Mouse (Mus musculus) thymus, postnatal 4 days (tissue): ENCODE results near the gene Spata2.

Experiments
- DNase-seq: peaks from one replicate; pipeline ENCODE4 v3.0.0; 2021

The Spata2 gene

DNA sequence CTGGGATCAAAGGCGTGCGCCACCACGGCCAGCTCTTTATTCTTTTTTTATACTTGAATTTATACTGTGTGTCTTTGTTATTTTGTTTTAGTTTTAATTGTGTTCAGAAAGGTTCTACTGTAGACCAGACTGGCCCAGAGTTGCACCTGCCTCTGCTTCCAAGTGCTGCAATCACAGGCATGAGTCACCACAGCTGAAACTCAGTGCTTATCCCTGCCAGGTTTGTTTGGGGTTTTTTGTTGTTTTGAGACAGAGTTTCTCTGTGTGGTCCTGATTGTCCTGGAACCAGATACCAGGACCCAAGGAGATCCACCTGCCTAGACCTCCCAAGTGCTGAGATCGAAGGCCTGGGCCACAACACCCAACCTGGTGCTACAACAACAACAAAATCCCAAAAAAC is 15.9 kb upstream of the Spata2 start:
- DNase-seq = no peak

DNA sequence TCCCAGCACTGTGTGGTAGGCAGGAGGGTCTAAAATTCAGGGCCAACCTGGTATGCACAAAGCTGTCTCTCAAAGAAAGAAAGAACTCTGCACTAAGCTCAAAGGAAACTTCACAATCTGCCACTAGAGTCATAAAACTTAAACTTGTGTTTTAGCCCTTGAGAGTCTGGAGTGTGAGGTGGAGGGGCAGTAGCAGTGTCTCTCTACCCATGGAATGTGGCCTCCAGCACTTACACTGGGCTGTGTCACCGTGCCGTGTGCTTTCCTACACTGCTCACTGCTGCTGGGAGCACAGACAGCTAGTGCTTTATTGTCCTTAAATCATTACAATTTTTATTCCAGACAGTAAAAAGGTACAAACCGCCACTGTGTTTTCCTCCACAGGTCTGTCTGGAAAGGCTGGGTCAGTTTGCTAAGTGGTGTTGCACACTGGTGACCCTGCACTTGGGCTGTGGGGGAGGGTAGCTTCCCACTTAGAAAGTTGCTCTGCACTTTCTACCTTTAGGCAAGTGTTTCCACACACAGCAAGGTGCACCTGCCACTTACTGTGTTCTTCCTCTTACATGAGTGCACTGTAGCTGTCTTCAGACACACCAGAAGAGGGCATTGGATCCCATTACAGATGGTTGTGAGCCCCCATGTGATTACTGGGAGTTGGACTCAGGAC is 15.2 kb upstream of the Spata2 start:
- DNase-seq = no peak

DNA sequence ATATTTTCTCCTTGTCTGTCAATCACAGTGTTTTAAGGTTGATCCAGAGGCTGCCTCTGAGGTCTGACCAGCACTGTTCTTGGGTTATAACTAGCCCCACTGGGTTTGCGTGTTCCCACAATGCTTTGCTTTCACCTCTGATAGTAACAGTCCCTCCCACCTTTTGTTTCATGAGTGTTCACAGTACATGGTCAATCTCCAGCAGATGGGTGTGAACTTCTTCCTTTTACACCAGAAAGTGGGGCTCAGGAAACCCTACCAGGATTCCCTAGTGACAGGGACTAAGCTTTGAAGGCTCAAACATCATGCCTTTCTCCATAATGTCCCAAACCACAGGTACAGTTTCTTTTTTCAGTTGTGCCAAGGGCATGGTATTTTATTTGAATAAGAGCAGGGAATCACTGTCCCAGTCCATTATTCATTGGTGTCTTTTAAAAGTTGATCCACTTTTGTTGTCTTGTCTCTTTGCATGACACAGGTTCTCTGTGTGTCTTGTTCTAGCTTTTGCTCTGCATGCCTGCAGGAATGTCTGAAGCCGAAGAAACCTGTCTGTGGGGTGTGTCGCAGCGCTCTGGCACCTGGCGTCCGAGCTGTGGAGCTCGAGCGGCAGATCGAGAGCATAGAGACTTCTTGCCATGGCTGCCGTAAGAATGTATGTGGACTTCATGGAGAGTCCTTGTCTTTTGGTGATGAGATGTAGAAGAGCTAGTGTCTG is 14.0 kb upstream of the Spata2 start:
- no peak for DNase-seq

GRCm38 (mm10) chr2:167505127-167505526 is 12.4 kb upstream of the Spata2 start:
- peak; percentile 36 for DNase-seq

- DNase-seq = peak; percentile 80
These were observed 11.2 kb upstream of the Spata2 start for GRCm38 (mm10) chr2:167503896-167504349.

DNA sequence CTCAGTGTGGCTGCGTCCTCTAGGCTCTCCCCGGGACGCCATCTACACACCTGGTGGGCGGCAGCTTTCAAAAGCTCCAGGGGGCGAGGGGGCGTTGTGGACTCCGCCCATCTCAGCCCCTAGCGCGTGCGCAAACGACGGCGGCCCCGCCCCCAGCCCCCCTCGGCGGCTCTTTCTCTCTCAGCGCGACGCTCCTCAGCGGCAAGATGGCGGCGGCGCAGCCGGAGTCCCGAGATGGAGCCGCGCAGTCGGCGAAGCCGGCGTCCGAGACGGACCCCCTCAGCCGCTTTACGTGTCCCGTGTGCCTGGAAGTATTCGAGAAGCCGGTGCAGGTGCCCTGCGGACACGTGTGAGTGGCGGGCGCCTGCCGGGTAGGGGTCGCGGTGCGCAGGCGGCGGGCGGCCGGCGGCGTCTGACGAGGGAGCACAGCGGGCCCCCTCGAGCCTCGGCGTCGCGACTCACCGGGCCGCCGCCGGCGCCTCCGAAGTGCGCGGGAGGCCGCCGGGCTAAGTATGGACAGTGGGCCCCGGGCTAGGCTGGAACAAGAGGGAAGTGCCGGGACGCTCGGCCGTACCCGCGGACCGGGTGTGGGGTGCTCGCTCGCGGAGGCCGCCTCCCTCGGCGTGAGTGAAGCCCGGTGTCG is 10.7 kb upstream of the Spata2 start:
- peak; percentile 98 for DNase-seq

DNA sequence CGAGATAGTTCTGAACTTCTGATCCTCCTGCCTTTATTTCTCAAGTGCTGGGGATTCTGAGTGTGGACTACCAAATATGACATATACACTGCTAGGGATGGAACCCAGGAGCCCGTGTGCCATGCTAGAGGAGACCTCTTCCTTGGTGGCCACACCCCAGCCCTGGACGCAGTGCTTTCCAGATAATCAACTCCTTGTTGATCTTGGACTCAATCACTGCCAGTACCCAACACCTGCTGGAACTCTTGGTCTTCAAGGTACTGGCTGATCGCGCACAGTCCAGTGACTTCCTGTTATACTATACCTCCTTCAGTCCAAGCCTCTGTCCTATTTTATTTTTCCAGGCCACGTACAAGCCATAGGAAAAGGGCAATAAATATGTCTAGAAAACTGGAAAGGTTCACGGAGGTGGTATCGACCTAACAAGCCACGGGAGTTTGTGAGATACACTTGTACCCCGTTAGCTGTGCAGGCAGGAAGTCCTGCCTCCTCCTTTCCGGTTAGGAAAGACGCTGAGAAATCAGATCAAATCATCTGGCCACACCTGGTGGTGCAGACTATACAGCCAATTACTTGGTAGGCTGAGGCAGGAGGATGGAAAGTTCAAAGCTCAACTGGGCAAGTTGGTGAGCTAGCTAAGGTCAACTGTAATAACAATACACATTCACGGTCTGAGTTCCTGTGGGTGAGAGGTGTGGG is 10.0 kb upstream of the Spata2 start:
- peak; percentile 39 for DNase-seq

DNA sequence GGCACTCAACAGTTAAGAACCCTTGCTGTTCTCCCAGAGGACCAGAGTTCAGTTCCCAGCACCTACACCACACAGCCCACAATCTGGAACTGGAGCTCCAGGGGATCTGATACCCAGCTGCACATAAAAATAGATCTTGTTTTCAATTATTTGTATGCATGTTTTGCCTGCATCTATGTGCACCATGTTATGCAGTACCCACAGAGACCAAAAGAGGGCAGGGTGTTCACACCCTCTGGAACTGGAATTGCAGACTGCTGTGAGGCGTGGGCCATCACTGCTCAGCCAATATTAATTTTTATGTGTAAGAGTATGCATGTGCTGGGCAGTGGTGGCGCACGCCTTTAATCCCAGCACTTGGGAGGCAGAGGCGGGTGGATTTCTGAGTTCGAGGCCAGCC is 4.6 kb upstream of the Spata2 start:
- DNase-seq = peak; percentile 83

DNA sequence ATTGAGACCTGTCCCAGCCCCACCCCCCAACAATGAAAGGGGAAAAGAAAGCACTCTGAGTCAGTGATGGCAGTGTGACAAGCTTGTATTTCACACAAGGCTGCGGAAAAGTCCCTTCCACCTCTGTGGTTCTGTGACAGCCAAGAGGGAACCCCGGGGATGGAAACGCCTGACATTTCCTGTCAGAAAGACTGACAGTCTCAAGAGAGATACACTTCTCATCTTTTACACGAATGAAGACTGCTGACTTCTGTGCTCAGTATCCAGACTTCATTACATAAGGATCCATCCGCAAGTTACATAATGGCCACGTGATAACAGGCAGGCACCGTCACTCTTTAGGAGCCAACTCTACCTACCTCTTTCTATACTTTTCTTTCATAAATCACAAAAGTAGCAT is 3.8 kb upstream of the Spata2 start:
- DNase-seq = no peak

GRCm38 (mm10) chr2:167491757-167492708 is 654 bp downstream of the Spata2 start, which contains the start of gene Rnf114:
TSS of gene Rnf114 (plus strand) at chr2:167492645.
- peak; percentile 68 for DNase-seq

DNA sequence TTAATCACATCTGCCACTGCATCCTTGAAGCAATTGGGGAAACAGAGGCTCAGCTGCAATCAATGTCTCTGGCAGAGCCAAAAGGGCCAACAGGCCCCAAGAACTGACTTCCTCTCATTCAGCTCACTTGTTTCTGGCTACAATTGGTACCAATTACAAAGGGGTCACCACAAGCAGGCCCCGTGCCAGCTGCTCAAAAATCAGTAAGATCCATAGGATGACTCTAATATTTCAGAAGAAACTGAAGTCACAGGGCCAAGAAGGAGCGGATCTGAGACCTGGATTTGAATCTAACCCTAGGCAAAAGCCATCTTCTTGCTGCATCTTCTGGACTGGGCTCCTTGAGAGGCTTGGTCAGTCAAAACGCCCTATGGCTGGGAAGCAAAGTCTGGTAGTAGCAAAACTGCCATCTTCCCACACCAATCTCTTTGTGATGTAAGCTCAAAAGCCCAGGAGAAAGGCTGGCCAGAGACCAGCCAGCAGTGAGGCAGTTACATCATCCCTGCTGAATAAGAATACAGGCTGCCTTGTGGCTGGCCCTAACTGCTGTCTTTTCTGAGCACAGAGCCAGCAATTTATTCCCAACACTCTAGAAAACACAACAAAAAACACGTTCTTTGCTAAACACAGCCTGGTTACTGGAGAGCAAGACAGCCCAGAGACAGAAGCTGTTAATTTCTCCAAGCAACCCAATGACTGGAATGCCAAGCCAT is 1.7 kb downstream of the Spata2 start:
- no peak for DNase-seq

DNA sequence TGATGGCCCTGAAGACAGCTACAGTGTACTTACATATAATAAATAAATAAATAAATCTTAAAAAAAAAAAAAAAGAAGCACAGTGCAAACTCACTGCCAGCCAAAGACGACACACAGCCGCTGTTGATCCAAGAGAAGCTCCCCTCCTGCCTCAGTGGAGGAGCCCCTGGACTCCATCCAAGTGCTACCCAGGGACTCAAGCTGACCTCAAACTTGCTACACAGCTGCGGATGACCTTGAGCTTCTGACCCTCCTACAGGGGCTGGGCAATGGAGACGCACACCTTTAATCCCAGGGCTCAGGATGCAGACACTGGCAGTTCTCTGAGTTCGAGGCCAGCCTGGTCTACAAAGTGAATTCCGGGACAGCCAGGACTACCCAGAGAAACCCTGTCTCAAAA is 4.7 kb downstream of the Spata2 start:
- no peak for DNase-seq

DNA sequence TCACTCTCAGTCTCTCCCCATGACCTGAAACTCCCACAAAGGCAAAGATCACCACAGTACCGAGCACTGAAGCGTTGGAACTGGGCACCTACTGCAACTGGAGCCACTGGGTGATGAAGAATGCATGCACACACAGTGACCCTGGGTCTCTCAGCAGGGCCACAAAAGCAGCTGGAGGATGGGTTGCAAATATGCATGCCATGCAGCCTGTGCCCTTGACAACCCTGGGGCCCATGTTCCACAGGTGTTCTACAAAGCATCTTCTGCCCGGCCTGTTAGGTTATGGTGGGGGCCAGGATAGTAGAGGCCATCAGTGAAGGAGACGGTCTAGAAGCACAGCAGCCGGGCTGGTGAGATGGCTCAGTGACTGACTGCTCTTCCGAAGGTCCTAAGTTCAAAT is 5.1 kb downstream of the Spata2 start:
- no peak for DNase-seq

GRCm38 (mm10) chr2:167486573-167486972 is 6.1 kb downstream of the Spata2 start:
- no peak for DNase-seq

GRCm38 (mm10) chr2:167485501-167486377 is 6.9 kb downstream of the Spata2 start:
- no peak for DNase-seq

GRCm38 (mm10) chr2:167484932-167485331 is 7.8 kb downstream of the Spata2 start:
- no peak for DNase-seq

GRCm38 (mm10) chr2:167483827-167484410 is 8.8 kb downstream of the Spata2 start:
- DNase-seq = no peak

DNA sequence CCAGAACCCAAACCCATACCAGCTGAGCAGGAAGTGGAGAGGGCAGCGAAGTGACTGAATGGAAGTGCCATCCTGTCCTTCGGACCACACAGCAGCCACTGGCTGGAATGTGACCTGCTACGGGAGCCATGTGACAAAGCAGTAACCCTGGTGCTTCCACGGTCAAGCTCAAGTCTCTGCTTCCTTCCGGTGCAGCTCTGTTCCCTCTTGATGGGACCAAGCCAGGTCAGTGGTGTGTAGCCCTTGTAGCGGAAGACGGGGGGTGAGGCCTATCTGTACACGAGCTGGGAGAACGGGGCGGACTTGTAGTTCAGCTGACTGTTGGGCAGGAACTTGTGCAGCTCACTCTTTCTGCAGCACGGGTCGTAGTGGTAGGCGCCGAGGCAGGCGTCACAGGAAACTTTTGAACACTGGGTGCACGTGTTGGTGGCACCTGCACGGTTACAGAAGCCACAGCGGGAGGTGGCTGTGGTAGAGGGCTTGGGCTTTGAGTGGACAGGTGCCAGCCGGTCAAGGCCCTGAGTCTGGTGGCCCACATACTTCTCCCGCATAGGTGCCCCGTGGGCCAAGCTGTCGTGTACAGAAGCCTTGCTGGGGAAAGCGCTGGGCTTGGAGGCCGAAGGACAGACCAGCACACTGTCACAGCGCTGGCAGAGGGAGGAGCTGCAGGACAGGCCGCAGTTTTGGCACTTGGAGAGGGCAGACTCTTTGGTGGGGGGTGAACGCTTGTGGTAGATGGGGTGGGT is 9.4 kb downstream of the Spata2 start:
- DNase-seq = no peak

DNA sequence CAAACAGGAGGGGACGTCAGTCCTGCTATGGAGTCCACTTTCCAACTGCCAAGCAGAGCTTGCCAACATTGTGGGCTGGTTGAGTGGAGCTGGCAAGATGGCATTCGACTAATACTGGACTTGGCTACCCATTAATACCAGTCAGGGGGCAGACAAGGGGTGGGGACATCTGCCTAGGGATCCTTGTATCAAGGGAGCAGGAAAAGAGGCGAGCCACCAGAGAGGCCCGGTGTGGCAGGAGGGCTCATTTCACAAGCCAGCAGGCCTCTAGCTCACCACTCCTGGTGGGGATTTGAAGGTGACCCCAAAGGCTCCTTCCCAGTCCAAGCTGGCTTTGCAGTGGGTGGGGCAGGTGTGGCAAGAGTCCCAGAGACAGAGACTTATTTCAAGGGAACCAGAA is 10.0 kb downstream of the Spata2 start:
- no peak for DNase-seq
